8 mouse cellular contexts compared by ENCODE assay signal in the genomic region with DNA sequence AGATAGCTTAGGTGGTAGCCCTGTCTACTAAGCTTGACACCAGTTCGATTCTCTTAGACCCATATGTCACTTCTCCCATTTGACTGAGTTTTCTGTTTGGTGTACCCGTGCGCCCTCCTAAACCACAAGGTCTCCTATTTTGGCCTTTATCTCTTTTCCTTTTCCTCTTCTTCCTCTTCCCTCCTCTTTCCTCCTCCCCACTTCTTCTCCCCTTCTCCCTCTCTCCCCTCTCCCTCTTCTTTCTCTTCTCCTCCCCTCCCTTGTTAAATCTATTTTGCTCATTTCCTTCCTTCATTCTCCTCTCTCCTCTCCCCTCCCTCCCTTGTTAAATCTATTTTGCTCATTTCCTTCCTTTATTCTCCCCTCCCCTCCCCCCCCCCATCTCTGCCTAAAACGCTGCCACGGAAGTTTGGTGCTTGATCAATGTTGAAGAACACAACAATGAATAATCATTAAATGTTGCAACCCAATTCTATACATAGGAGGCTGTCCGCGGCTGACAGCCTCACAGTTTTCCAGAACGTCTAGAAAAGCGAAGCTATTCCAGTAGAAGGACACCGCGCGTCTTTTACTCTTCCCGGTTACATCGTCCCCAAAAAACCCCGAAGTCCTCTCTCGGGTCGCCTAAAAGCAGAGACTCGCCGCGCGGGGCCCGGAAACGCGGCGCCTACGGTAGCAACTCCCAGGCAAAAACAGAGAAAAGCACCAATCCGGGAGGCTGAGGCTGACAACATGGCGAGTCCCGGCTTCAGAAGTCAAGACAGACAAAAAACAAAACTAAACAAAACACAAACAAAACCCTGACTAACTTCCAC. TPM values are rescaled to one million over a fixed set of nuclear protein-coding genes. Genes with fewer than 3 reads are reported as not detected.
DNase-seq lines count a peak whose midpoint lies in the region; ATAC-seq and TF ChIP-seq lines count a peak whose summit lies in the region.

No protein-coding gene starts in this region.

- H3K27ac ChIP-seq in testis, adult 2 months (ENCODE audit: control insufficient read depth, insufficient read depth, low read depth, low read length): peak overlapping the region; percentile 93

- TF ChIP-seq CTCF in testis, adult 2 months (IDR thresholded peaks at IDR 0.05; ENCODE audit: control insufficient read depth, insufficient read depth, insufficient replicate concordance, low read depth, low read length): no peak

- H3K27me3 ChIP-seq in testis, adult 2 months (ENCODE audit: control insufficient read depth, insufficient read depth, low read length): no peaks in the 10 kb centered on the region

- peak overlapping the region; percentile 92 for H3K4me3 ChIP-seq in testis, adult 2 months (ENCODE audit: control insufficient read depth, low read depth, low read length)

- H3K4me1 ChIP-seq in testis, adult 2 months (ENCODE audit: control insufficient read depth, insufficient read depth, low read length): peaks cover 5% of the 10 kb centered on the region

- no peaks in the 10 kb centered on the region for H3K36me3 ChIP-seq in testis, adult 2 months (ENCODE audit: control insufficient read depth, insufficient read depth, low read length)

- intact Hi-C loops in left cerebral cortex, postnatal 4 days (cut with DNase I): no loop called here

- TF ChIP-seq POLR2A in testis, adult 2 months (IDR thresholded peaks at IDR 0.05; ENCODE audit: control insufficient read depth, low read depth, low read length): no peak

- DNase-seq in cerebellum, postnatal 10 days: no peak
- DNase-seq in testis, postnatal 10 days (ENCODE audit: low spot score): no peak
- no peak for DNase-seq in left cerebral cortex, postnatal 4 days
- DNase-seq in thymus, postnatal 10 days (ENCODE audit: low spot score in 2 of 2): no peak

- peak; percentile 69; the same call in 1 of the 2 replicates for ATAC-seq in cerebellum, adult (ENCODE audit: insufficient number of reproducible peaks, low FRiP score, low TSS enrichment)
- ATAC-seq in inflammation-experienced regulatory T-cells, adult 6 months: peak; percentile 68
- ATAC-seq in monocyte, adult 5-6 weeks (replicated peaks; ENCODE audit: insufficient number of reproducible peaks, low FRiP score, low TSS enrichment, poor library complexity, severe bottlenecking): peak; percentile 23

RNA-seq across cellular contexts. Expression of a gene that starts 0.8 kb away (rescaled TPM):
- polyA plus RNA-seq in testis, adult 2 months (2012; rRNA removed): 8.4 and 8.6 TPM in 2 replicates
- polyA plus RNA-seq in inflammation-experienced regulatory T-cells, adult 6 months (2017; shearing (Covaris generic)): 10 to 100 TPM; 84.0 to 91.4 (median 88.5) TPM
- total RNA-seq in monocyte, adult 5-6 weeks (2017): 68.4 to 86.2 TPM (median 73.0 TPM) in 3 replicates
- 10 to 100 TPM; 29.2 to 29.7 TPM for total RNA-seq in left cerebral cortex, postnatal 4 days (2021)

RNA-seq across cellular contexts. Expression of a gene that starts 11.4 kb away (rescaled TPM):
- 15.5 and 15.8 TPM in 2 replicates for polyA plus RNA-seq in testis, adult 2 months (2012; rRNA removed)
- 1 to 10 TPM; 2.2 to 3.8 (median 3.7) TPM for polyA plus RNA-seq in inflammation-experienced regulatory T-cells, adult 6 months (2017; shearing (Covaris generic))
- total RNA-seq in monocyte, adult 5-6 weeks (2017): 27.2 to 35.3 TPM (median 32.9 TPM) in 3 replicates
- 100 to 1,000 TPM; 284 to 286 TPM for total RNA-seq in left cerebral cortex, postnatal 4 days (2021)

RNA-seq across cellular contexts. Expression of a gene that starts 25.8 kb away (rescaled TPM):
- polyA plus RNA-seq in testis, adult 2 months (2012; rRNA removed): 0.57 and 0.96 TPM in 2 replicates
- polyA plus RNA-seq in inflammation-experienced regulatory T-cells, adult 6 months (2017; shearing (Covaris generic)): 10 to 100 TPM; 13.7 to 95.4 (median 24.5) TPM
- 227 to 282 TPM (median 255 TPM) in 3 replicates for total RNA-seq in monocyte, adult 5-6 weeks (2017)
- under 1 TPM; 0.30 to 0.52 TPM for total RNA-seq in left cerebral cortex, postnatal 4 days (2021)

Comparison
In these comparisons a context has a peak if more than half of its experiments do, and no peak if none do; other contexts are left out.
1. RNA of a gene that starts 25.8 kb away (total RNA-seq): 227 to 282 TPM in monocyte, adult 5-6 weeks; 0.30 to 0.52 TPM in left cerebral cortex, postnatal 4 days; every median in the first group is over 100 times any median in the second.
2. Peak in every context shown above with its lines, with median percentiles within 50 percentile points of each other: ATAC-seq.